Mouse (Mus musculus) spleen, postnatal 10 days (tissue): ENCODE data around the gene Usp3.

Source experiments
- DNase-seq, 2 experiments: peaks; one replicate each; pipeline ENCODE4 v3.0.0; 2021 to 2022; ENCODE audit warnings: low spot score in 2 of 2

Gene Usp3

DNA sequence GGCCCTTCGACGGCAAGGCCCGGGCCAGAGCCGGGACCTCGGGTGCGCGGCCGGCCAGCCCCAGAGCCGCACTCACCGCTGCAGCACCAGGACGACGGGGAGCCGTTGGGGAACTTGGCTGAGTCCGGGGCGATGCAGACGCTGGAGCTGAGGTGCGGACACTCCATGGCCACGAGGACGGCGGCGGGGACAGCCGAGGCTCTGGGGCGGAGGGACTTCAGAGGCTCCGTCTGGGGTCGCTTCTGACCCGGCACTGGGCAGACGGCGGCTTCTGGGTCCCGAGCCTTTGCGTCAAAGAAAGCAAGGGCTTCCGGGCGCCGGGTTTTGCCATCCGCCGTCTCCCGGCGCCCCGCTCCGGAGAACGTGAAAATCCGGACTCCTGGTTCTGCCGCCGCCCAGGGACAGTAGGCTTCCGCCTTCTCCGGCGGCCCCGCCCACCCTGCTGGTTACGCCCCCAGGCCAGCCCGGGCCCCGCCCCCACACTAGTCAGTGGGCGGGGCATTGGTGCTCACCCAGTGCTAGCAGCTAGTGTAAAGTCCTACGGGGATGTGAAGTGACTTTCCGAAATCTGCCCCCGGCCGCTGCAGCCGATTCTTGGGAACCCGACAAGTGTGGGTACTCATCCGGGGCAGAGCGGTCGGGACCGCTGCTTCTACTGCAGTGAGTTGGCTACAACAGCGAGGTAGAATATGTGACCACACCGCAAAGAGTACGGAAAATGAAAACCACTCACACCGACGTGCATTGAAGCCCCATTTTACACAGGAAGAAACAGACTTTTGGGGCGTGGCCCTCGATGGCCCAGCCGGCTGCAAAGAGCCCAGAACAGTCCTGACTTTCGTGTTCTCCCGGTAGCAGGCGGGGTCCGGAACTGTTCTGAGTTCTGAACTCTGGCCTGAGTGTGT lies at the start of gene Usp3:
Usp3 (minus strand) TSS at position 435 of the 905 bp plus-strand sequence.
- peak; percentile 98 to 99 for DNase-seq

DNA sequence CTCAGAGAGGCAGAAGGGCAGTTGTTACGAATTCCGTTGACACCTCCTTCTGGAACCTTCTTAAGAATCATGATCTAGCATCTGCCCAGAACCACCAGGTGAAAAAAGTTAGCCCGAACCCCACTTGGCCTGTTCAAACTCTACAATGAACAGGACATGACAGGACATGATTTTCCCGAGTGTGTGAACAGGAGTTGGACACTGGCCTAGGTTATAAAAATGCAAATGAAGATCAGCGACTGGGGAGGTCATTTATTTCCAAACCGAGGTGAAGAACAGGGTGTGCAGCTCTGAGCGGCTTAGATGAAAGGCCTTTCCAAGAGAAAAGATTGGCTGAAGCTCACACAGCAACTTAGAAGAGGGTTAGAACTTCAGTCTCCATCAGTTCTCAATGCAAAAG lies 47.5 kb upstream of the Usp3 start:
- no peak for DNase-seq

GRCm38 (mm10) chr9:66639626-66640025 lies 46.7 kb upstream of the Usp3 start:
- no peak for DNase-seq

- no peak for DNase-seq
Measured at GRCm38 (mm10) chr9:66632441-66632840, 39.5 kb upstream of the Usp3 start.

DNA sequence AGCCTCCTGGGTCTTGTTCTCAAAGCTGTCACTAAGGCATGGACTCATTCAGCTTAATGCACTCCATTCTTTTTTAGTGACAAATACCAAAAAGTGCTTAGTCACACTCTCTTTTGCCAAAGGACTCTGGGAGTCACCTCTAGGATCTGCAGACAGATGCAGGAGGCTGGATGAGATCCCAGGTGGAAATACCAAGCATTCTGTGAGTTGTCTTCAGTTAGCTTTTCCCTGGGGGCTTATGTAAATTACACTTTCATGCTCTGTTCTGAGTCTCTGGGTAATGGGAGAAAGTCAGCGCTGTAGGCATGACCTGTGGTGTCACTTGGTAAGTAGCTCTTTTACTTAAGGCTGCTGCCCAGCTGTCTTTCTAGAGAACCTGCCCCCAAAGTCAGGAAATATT lies 38.0 kb upstream of the Usp3 start:
- DNase-seq, result no peak

GRCm38 (mm10) chr9:66626661-66627060 lies 33.7 kb upstream of the Usp3 start:
- DNase-seq, result no peak

- DNase-seq, result no peak
Measured at GRCm38 (mm10) chr9:66625974-66626530, 33.1 kb upstream of the Usp3 start.

DNA sequence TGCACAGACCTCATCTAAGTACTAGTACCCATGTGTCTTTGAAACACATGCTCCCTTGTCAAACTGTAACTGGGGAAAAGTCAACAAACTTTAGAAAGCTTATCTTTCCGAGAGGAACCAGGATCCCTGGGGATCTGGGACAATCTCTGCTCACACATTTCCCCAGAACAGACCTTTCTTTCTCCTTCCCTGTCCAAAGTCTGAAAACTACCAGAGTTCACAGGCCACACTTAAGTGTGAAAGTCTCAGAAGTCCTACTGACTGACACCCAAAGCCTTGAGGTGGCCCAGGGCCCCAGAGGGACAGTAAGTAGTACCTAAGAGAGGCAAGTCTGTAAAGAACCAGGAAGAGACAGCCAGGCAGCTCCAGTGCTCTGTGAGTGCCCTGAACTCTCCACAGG lies 31.9 kb upstream of the Usp3 start:
- no peak for DNase-seq

DNA sequence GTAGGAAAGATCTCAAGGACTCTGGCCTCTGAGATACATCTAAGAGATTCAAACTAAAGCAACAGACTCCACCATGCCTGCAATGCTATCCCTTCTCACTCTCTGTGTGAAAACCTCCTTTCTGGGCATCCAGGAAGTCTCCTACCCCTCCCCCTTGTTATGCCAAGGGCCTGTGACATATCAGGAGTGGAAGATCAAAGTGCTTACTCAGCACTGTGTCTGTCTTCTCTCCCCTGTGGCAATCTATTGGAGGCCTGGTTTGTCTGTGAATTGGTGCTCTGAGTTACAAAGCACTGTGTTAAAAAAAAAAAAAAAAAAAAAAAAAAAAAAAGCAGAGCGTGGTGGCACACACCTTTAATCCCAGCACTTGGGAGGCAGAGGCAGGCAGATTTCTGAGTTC lies 30.7 kb upstream of the Usp3 start:
- no peak for DNase-seq

- peak; percentile 29 to 59 for DNase-seq
Measured at GRCm38 (mm10) chr9:66620581-66620981, 27.6 kb upstream of the Usp3 start.

GRCm38 (mm10) chr9:66620055-66620454 lies 27.1 kb upstream of the Usp3 start:
- no peak for DNase-seq

DNA sequence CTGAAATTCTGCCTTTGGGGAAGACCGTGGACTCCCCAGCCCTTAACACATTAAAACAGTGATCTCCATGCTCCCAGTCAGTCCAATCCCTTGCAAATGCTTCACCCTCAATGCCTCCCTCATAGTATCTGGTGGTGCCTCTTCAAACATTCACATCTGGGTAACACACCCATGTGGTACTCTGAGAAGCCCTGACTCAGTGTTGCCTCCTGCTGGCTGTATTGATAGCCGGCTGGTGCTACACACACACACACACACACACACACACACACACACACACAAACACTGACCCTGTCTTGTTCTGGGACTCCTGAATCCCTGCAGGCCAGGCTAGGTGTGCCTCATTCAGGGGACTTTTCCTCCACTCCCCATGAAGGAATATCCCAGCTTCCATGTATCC lies 24.9 kb upstream of the Usp3 start:
- peak in 1 of 2 experiments; percentile 30 for DNase-seq

DNA sequence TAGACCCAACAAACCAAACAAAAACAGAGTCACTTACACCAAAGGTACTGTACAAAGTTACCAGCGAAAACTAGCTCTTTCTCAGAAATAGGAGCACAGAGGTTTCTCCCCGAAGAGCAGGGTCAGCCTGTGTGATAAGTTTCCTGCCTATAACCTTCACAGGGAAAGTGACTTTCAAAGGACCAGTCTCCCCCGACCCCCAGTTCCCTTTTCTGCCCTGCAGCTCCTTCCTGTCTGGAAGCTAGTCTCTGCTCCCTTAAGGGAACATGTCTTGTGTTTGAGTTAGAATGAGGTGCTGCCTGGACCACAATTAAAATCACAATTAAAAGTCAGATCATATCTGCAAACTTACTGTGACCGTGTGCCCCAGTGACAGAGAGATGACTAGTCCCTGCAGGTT lies 23.9 kb upstream of the Usp3 start:
- no peak for DNase-seq

DNA sequence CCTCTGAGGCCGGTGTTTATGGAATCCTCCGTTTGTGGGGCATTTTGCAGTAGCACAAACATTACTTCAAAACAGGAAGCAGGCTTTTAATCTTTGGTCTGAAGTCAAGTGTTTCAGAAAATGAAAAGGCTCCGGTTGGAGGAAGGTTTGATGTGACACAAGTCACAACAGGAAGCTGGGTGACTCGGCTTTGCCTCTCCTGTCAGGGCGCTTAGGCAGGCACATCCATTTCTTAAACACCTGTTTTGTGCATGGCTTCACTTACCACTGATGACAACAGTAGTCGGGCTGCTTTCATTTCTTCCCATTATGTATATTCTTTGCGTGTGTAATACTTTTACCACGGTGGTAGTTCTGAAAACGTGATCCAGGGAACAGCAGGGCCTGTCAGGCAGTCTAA lies 22.2 kb upstream of the Usp3 start:
- DNase-seq, result peak in 1 of 2 experiments; percentile 53

DNA sequence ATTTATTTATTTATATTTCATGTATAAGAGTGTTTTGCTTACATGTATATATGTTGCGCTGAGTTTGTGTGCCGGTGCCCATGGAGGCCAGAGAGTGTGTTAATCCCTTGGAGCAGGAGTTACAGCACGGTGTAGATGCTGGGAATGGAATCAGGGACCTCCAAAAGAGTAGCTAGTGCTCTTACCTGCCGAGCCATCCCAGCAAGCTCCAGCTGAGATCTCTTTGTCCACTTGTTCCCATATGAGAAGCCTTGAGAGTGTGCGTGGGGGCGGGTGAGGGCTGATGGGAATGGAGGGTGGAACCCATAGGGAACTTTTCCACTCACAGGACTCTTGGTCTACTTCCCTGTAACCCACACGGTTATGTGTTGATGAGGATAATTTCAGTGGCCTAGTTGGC lies 21.6 kb upstream of the Usp3 start:
- DNase-seq, result no peak

DNA sequence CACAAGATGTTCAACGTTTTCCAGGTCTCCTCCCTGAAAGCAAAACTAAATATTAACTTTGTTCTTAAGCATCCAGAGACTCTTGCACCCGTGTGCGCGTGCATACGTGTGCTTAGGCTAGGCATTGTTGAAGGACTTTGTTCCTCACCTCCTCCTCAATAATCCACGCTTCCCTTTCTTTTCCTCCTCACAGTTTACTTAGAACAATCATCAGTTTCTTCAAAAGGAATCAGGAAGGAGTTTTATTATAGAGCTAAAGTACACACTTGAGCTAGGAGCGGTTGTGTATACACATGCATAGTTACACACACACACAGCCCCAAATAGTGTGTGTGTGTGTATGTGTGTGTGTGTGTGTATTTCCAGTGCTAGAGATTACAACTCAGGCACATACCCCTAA lies 20.7 kb upstream of the Usp3 start:
- DNase-seq, result no peak

DNA sequence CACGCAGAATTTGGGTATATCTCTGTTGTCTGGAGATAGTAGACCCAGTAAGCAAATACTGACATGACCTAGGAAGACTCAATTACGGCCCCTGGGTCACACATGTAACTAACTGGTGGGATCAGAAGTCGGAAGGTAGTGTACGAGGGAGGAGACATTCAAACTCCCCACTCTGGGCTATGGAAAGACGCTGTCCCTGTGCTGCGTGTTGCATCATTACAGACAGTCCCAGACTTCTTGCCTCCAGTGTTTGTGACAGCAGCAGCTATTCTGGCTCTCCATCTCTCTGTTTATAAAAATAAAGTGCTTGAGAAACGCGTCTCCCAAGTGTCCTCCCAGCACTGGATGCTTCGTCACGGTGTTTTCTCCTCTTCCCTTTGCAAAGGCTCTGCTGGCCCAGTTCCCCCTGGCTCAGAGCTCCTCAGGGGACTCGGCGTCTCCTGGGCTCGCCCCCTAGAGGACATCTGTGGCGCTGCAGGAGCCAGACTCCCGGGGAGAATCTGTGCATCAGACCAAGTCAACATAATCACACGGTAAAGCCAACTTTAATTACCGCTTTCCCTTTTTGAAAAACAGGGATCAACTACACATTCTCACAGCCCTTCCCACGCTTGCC lies 18.6 kb upstream of the Usp3 start:
- peak; percentile 83 to 91 for DNase-seq

- no peak for DNase-seq
Measured at GRCm38 (mm10) chr9:66608817-66609345, 15.9 kb upstream of the Usp3 start.

DNA sequence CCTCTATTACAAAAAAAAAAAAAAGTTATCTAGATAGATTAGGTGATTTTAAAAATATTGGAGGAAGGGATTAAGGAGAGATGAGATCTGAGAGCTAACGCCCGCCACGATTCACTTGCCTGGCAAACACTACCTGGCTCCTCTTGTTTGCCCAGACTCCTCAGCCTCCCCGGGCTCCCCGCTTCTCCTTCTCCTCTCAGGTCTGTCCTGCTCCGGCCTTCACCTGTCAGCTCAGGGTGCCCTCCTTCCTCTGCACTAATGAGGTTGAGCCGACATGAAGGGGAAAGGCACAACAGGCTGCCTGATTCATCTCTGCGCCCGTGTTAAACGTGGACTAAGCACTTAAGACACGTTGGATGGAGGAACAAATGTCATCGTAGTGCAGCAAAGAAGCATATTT lies 13.9 kb upstream of the Usp3 start:
- DNase-seq, result no peak

DNA sequence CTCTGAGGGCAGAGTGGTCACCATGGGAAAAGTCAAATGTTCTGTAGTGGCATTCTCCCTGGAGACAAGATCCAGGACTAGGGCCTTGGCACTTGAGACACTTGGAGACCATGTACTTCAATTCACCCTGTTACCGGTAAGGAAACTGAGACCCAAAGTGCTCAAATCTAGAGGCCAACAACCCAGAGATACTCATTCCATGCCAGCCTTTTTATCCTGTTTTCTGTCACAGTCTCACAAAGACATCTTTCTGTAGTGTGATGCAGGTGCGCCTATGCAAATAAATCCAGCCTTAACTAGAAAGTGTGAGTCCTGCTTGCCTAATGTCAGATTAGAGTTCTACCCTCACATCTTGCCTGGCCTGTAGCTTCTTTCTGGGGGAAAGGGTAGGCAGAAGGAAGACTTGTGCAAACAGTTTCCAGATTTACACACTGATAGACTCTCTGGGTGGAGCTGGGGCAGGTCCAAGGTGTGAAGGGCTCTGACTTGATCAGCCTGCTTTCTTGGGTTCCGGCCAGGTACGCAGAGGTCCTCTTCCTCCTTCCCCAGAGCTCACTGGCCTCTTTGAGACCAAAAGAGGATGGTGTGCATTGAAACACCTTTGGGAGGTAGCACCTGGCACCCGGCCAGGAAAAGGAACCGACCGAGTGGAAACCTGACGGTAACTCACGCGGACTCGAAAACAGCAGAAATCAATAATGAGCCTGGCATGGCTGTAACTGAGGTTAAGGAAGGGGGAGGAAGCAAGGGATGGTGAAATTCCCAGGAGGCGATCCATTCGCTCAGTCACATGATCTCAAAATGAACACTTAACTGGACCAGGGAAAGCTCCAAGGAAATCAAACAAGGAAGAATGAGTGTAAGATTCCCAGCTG lies 13.2 kb upstream of the Usp3 start:
- no peak for DNase-seq

- DNase-seq, result no peak
Measured at GRCm38 (mm10) chr9:66604349-66605206, 11.6 kb upstream of the Usp3 start.
